Mouse (Mus musculus) forebrain, embryonic 15.5 days (tissue): ENCODE results near the gene Rfx2. TPM values are rescaled to one million over a fixed set of nuclear protein-coding genes. Genes with fewer than 3 reads are reported as not detected.

Experiments
- ATAC-seq: fragments of 200-750 bp; cut with Nextera tagmentation; replicated peaks from 2 replicates; pipeline ENCODE4 v1.8.0; 2017; ENCODE audit warnings: mild to moderate bottlenecking, moderate TSS enrichment, moderate library complexity
- H3K27ac ChIP-seq: fragments of 300-500 bp; sonication (generic); replicated peaks from 2 replicates; pipeline ENCODE4 v1.5.1; 2015; ENCODE audit warnings: mild to moderate bottlenecking, inconsistent platforms
- H3K27me3 ChIP-seq: fragments of 300-500 bp; sonication (generic); 2 replicates; pipeline ENCODE4 v1.6.1; 2015; ENCODE audit warnings: inconsistent platforms
- H3K36me3 ChIP-seq: fragments of 300-500 bp; sonication (generic); 2 replicates; pipeline ENCODE4 v1.6.1; 2015; ENCODE audit warnings: mild to moderate bottlenecking, inconsistent platforms
- H3K4me1 ChIP-seq: fragments of 300-500 bp; sonication (generic); 2 replicates; pipeline ENCODE4 v1.6.1; 2015; ENCODE audit warnings: inconsistent platforms
- H3K4me2 ChIP-seq: fragments of 300-500 bp; sonication (generic); replicated peaks from 2 replicates; pipeline ENCODE4 v1.6.1; 2015; ENCODE audit warnings: mild to moderate bottlenecking, inconsistent platforms
- H3K4me3 ChIP-seq: fragments of 300-500 bp; sonication (generic); 2 replicates; pipeline ENCODE4 v1.5.1; 2015; ENCODE audit warnings: mild to moderate bottlenecking, inconsistent platforms
- H3K9ac ChIP-seq: fragments of 300-500 bp; sonication (generic); replicated peaks from 2 replicates; pipeline ENCODE4 v1.6.1; 2015; ENCODE audit warnings: mild to moderate bottlenecking, inconsistent platforms
- H3K9me3 ChIP-seq: fragments of 300-500 bp; sonication (generic); 2 replicates; pipeline ENCODE4 v1.6.1; 2016; ENCODE audit warnings: inconsistent platforms
- WGBS: fragments of 180-500 bp; shearing (Covaris S2); methylation state at CpG from one replicate; pipeline ENCODE4 v1.1.7; 2015; ENCODE audit warnings: mixed read lengths; 5-methylcytosine and 5-hydroxymethylcytosine counted together
- polyA plus RNA-seq: library from polyadenylated mRNA; unstranded; fragments of >200 nt; fragmentation: Nextera tagmentation; extraction: Ambion mirVana; gene quantifications from 2 replicates; pipeline ENCODE4 v1.2.1, GENCODE M21; 2015

Gene Rfx2
- polyA plus RNA-seq, 1 experiment from 2014 or later: 4.4 TPM

DNA sequence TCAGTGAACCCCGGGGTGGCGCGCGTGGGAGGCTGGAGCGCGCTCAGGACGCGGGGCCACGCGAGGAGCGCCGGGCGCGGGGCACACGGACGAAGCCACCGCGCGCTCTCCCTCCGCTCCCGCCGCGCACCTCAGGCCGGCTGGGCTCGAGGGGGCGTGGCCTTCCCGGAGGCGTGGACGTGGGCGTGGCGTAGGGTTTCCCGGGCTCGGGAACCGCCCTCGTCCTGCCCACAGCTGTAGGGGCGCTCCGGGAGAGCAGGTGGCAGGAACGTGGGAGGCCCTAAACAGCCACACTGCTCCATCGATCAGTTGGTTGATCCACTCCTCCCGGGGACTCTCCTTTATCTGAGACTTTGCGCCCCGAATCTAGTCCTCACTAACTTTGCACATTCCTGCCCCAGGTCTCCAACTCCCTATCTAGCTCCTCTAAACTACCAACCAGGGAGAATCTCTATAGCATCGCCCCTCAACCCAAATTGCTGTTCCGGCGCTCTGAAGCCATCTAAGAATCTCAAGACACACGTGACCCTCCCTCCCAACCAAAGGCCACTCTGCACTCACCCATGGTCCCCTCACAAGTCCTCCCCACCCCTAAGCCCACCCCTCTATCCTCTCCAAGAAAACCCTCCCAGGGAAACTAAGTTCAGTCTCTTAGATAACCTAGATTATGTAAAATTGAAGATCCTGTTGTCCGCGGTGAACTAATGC lies 73.2 kb downstream of the Rfx2 start, which contains the start of gene Nrtn:
Gene Nrtn (minus strand): TSS at position 115 of the 708 bp plus-strand sequence.
- Histone ChIP-seq H3K27ac (no peak within 1 kb of the TSS), H3K9ac (peak within 1 kb of the TSS; percentile 37; the same call in 1 of the 2 replicates), H3K36me3 (no peaks in the 10 kb centered on the region), H3K4me1 (peaks cover 21% of the 10 kb centered on the region), H3K27me3 (peaks cover 62% of the 10 kb centered on the region), H3K4me3 (peak within 1 kb of the TSS; percentile 41), H3K9me3 (no peaks in the 10 kb centered on the region), H3K4me2 (peak within 1 kb of the TSS; percentile 75)
- peak; percentile 24 for ATAC-seq
- under 1% methylated on average over 47 of the region's 48 CpGs for WGBS

- ATAC-seq: no peak; the same call in 1 of the 2 replicates
Observed at GRCm38 (mm10) chr17:56756703-56757399, 74.0 kb downstream of the Rfx2 start.

GRCm38 (mm10) chr17:56754271-56755185 lies 76.3 kb downstream of the Rfx2 start:
- Histone ChIP-seq H3K27me3 (peaks cover 62% of the 10 kb centered on the region), H3K27ac (no peak overlapping the region), H3K9ac (no peak overlapping the region), H3K4me1 (peaks cover 11% of the 10 kb centered on the region), H3K4me3 (no peak overlapping the region), H3K36me3 (no peaks in the 10 kb centered on the region), H3K9me3 (no peaks in the 10 kb centered on the region), H3K4me2 (no peak overlapping the region)
- WGBS: 17% methylated on average over 36 of the region's 36 CpGs
- ATAC-seq: no peak

More at GRCm38 (mm10) chr17:56756703-56757399, 74.0 kb downstream of the Rfx2 start:
- peaks cover 16% of the 10 kb centered on the region for H3K4me1 ChIP-seq
- peak overlapping the region; percentile 75 for H3K4me2 ChIP-seq
- H3K27me3 ChIP-seq: peaks cover 69% of the 10 kb centered on the region
- H3K36me3 ChIP-seq: no peaks in the 10 kb centered on the region
- peak overlapping the region; percentile 37; the same call in 1 of the 2 replicates for H3K9ac ChIP-seq
- H3K4me3 ChIP-seq: peak overlapping the region; percentile 41
- H3K27ac ChIP-seq: no peak overlapping the region
- H3K9me3 ChIP-seq: no peaks in the 10 kb centered on the region
- WGBS: 2% methylated on average over 49 of the region's 51 CpGs

- Histone ChIP-seq H3K4me1 (peaks cover 11% of the 10 kb centered on the region), H3K36me3 (no peaks in the 10 kb centered on the region), H3K9me3 (no peaks in the 10 kb centered on the region), H3K27ac (no peak overlapping the region), H3K27me3 (peaks cover 61% of the 10 kb centered on the region), H3K4me2 (no peak overlapping the region), H3K4me3 (no peak overlapping the region), H3K9ac (no peak overlapping the region)
- WGBS: 26% methylated on average over 15 of the region's 15 CpGs
- no peak for ATAC-seq
Observed at GRCm38 (mm10) chr17:56753452-56753851, 77.4 kb downstream of the Rfx2 start.

GRCm38 (mm10) chr17:56751404-56752072 lies 79.3 kb downstream of the Rfx2 start:
- ATAC-seq: peak; percentile 85
- H3K4me2 ChIP-seq: peak overlapping the region; percentile 55
- no peak overlapping the region; the same call in 1 of the 2 replicates for H3K9ac ChIP-seq
- no peaks in the 10 kb centered on the region for H3K9me3 ChIP-seq
- 17% methylated on average over 71 of the region's 71 CpGs for WGBS
- H3K4me1 ChIP-seq: no peaks in the 10 kb centered on the region
- no peak overlapping the region for H3K27ac ChIP-seq
- no peaks in the 10 kb centered on the region for H3K36me3 ChIP-seq
- H3K27me3 ChIP-seq: peaks cover 45% of the 10 kb centered on the region
- peak overlapping the region; percentile 40 for H3K4me3 ChIP-seq

GRCm38 (mm10) chr17:56744173-56744572 lies 86.6 kb downstream of the Rfx2 start:
- H3K4me3 ChIP-seq: no peak overlapping the region
- H3K9me3 ChIP-seq: no peaks in the 10 kb centered on the region
- no peak overlapping the region for H3K9ac ChIP-seq
- H3K36me3 ChIP-seq: no peaks in the 10 kb centered on the region
- H3K4me1 ChIP-seq: no peaks in the 10 kb centered on the region
- H3K27ac ChIP-seq: no peak overlapping the region
- no peak for ATAC-seq
- H3K4me2 ChIP-seq: no peak overlapping the region
- H3K27me3 ChIP-seq: no peaks in the 10 kb centered on the region
- 61% methylated on average over 5 of the region's 5 CpGs for whole genome bisulfite sequencing

GRCm38 (mm10) chr17:56740788-56741160 lies 90.0 kb downstream of the Rfx2 start:
- no peak for ATAC-seq
- H3K36me3 ChIP-seq: no peaks in the 10 kb centered on the region
- no peak overlapping the region for H3K9ac ChIP-seq
- 80% methylated on average over 17 of the region's 17 CpGs for WGBS
- H3K4me3 ChIP-seq: no peak overlapping the region
- no peaks in the 10 kb centered on the region for H3K9me3 ChIP-seq
- H3K4me2 ChIP-seq: no peak overlapping the region
- H3K27ac ChIP-seq: no peak overlapping the region
- no peaks in the 10 kb centered on the region for H3K4me1 ChIP-seq
- H3K27me3 ChIP-seq: no peaks in the 10 kb centered on the region

GRCm38 (mm10) chr17:56740118-56740787 lies 90.6 kb downstream of the Rfx2 start:
- no peak for ATAC-seq
- H3K27me3 ChIP-seq: no peaks in the 10 kb centered on the region
- no peak overlapping the region for H3K9ac ChIP-seq
- H3K4me2 ChIP-seq: no peak overlapping the region
- no peaks in the 10 kb centered on the region for H3K9me3 ChIP-seq
- H3K4me3 ChIP-seq: no peak overlapping the region
- no peaks in the 10 kb centered on the region for H3K4me1 ChIP-seq
- 81% methylated on average over 17 of the region's 17 CpGs for WGBS
- no peaks in the 10 kb centered on the region for H3K36me3 ChIP-seq
- no peak overlapping the region for H3K27ac ChIP-seq

GRCm38 (mm10) chr17:56738221-56738620 lies 92.6 kb downstream of the Rfx2 start:
- H3K9me3 ChIP-seq: no peaks in the 10 kb centered on the region
- no peaks in the 10 kb centered on the region for H3K4me1 ChIP-seq
- no peaks in the 10 kb centered on the region for H3K36me3 ChIP-seq
- H3K27me3 ChIP-seq: no peaks in the 10 kb centered on the region
- no peak for ATAC-seq
- H3K27ac ChIP-seq: no peak overlapping the region
- H3K4me2 ChIP-seq: no peak overlapping the region
- no peak overlapping the region for H3K9ac ChIP-seq
- H3K4me3 ChIP-seq: no peak overlapping the region
- WGBS: 88% methylated on average over 10 of the region's 10 CpGs

DNA sequence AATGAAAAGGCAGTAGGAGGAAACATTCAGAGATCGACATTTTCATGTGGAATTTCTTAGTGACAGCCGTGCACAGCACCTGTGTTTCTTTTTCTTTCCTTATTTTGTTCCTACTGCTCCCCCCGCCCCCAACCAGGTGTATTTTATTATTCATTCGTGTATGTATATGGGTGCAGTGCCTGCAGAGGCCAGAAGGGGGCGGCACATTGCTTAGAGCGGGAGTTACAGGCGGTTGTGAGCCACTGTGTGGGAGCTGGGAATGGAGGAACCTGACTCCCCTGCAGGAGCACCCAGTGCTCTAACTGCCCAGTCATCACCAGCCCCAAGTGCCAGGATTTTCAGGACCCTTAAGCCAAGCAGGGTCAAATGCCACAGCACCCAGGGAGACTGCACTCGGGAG lies 94.3 kb downstream of the Rfx2 start:
- H3K27ac ChIP-seq: no peak overlapping the region
- ATAC-seq: no peak
- no peaks in the 10 kb centered on the region for H3K27me3 ChIP-seq
- H3K4me1 ChIP-seq: no peaks in the 10 kb centered on the region
- H3K9ac ChIP-seq: no peak overlapping the region
- H3K36me3 ChIP-seq: no peaks in the 10 kb centered on the region
- no peak overlapping the region for H3K4me3 ChIP-seq
- H3K9me3 ChIP-seq: no peaks in the 10 kb centered on the region
- WGBS: 52% methylated on average over 8 of the region's 8 CpGs
- no peak overlapping the region for H3K4me2 ChIP-seq

DNA sequence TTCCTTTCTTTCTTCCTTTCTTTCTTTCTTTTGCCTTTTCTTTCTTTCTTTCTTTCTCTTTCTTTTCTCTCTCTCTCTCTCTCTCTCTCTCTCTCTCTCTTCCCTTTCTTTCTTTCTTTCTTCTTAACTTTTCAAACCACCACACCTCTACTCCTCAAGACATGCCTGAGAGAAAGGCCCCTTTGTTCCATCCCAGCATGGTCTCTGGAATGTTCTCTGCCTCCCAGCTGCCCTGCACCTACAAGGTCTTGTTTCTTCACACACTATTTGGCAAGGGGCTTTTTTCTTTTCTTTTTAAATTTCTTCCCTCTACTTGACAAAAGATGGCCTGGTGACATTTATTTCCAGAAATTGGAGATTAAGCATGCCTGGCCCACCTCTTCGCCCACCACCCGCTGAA lies 101.2 kb downstream of the Rfx2 start:
- no peaks in the 10 kb centered on the region for H3K9me3 ChIP-seq
- no peak for ATAC-seq
- H3K27me3 ChIP-seq: no peaks in the 10 kb centered on the region
- H3K4me1 ChIP-seq: peaks cover 18% of the 10 kb centered on the region
- 32% methylated on average over 2 of the region's 2 CpGs for WGBS
- H3K9ac ChIP-seq: no peak overlapping the region
- peaks cover 3% of the 10 kb centered on the region; the same call in 1 of the 2 replicates for H3K36me3 ChIP-seq
- no peak overlapping the region for H3K27ac ChIP-seq
- no peak overlapping the region for H3K4me2 ChIP-seq
- no peak overlapping the region for H3K4me3 ChIP-seq
